ENCODE assay signal across 18 mouse cellular contexts in genomic region chr6:70725639-70726038, GRCm38 (mm10).
A peak's percentile ranks its signal among the peaks of the same experiment; 100 is the strongest.
DNase-seq lines count a peak whose midpoint lies in the region; ATAC-seq and TF ChIP-seq lines count a peak whose summit lies in the region.
"Had no signal": no experiment of that assay in that cellular context is flagged by ENCODE, and none has a peak within 500 bp of the region (broad histone marks: within the 10 kb centered on the region; RNA-seq: fewer than 3 reads in every experiment).

No protein-coding gene starts in this region.

- H3K79me2 ChIP-seq in MEL (ENCODE audit: control insufficient read depth, insufficient read depth, low read length, poor library complexity), result no peaks in the 10 kb centered on the region

- TF ChIP-seq EP300 in MEL (IDR thresholded peaks at IDR 0.05; ENCODE audit: low read depth in 1 of 2, low read length in 2 of 2), result peak in 1 of 2 experiments; percentile 27; a peak in 1 of 4 replicates

- no peak overlapping the region for H3K4me2 ChIP-seq in liver, embryonic 12.5 days
- no peak overlapping the region for H3K4me2 ChIP-seq in liver, embryonic 11.5 days
- H3K4me2 ChIP-seq in liver, embryonic 16.5 days (ENCODE audit: low read depth, low read length), result no peak overlapping the region
- H3K4me2 ChIP-seq: lung, embryonic 14.5 days; midbrain, embryonic 15.5 days; neural tube, embryonic 12.5 days had no signal

- no peak for ATAC-seq in liver, embryonic 12.5 days
- no peak for ATAC-seq in liver, embryonic 11.5 days (replicated peaks; ENCODE audit: low FRiP score)
- no peak for ATAC-seq in liver, embryonic 16.5 days (ENCODE audit: low read depth)
- ATAC-seq: midbrain, embryonic 15.5 days; Patski had no signal

- H3K9me3 ChIP-seq in liver, embryonic 12.5 days (replicated peaks), result no peaks in the 10 kb centered on the region
- no peaks in the 10 kb centered on the region for H3K9me3 ChIP-seq in liver, embryonic 11.5 days (ENCODE audit: control insufficient read depth, low read length)
- no peaks in the 10 kb centered on the region for H3K9me3 ChIP-seq in MEL (replicated peaks; ENCODE audit: insufficient read depth, low read length)
- no peaks in the 10 kb centered on the region for H3K9me3 ChIP-seq in liver, embryonic 16.5 days (replicated peaks; ENCODE audit: control insufficient read depth, low read length)
- H3K9me3 ChIP-seq: embryonic facial prominence, embryonic 10.5 days; midbrain, embryonic 15.5 days; neural tube, embryonic 12.5 days had no signal

- TF ChIP-seq CTCF in MEL (IDR thresholded peaks at IDR 0.05 in 2 of 3, conservative IDR thresholded peaks at IDR 0.05 in 1 of 3; ENCODE audit: control insufficient read depth in 1 of 3, insufficient read depth in 1 of 3, low read depth in 2 of 3, low read length in 3 of 3, poor library complexity in 1 of 3, severe bottlenecking in 1 of 3), result no peak

- no peak overlapping the region for H3K9ac ChIP-seq in liver, embryonic 12.5 days
- H3K9ac ChIP-seq in liver, embryonic 11.5 days (ENCODE audit: low read depth, low read length), result no peak overlapping the region
- no peak overlapping the region for H3K9ac ChIP-seq in MEL (ENCODE audit: control insufficient read depth, low read depth, low read length, poor library complexity, severe bottlenecking)
- H3K9ac ChIP-seq in liver, embryonic 16.5 days (ENCODE audit: low read depth, low read length), result no peak overlapping the region
- H3K9ac ChIP-seq: lung, embryonic 14.5 days; midbrain, embryonic 15.5 days; neural tube, embryonic 12.5 days had no signal

- intact Hi-C loops in heart, postnatal 36 days (cut with DNase I), result no loop called here

- TF ChIP-seq RAD21 in MEL (IDR thresholded peaks at IDR 0.05; ENCODE audit: low read depth, low read length), result no peak

- peaks cover 50% of the 10 kb centered on the region for H3K4me1 ChIP-seq in liver, embryonic 12.5 days
- H3K4me1 ChIP-seq in liver, embryonic 11.5 days (replicated peaks; ENCODE audit: control insufficient read depth, insufficient read depth, low read length), result peaks cover 11% of the 10 kb centered on the region
- H3K4me1 ChIP-seq in MEL (ENCODE audit: control insufficient read depth in 1 of 2, insufficient read depth in 2 of 2, low read length in 2 of 2), result peaks cover 36 to 39% of the 10 kb centered on the region in 2 experiments
- peaks cover 38% of the 10 kb centered on the region for H3K4me1 ChIP-seq in liver, embryonic 16.5 days (ENCODE audit: control insufficient read depth, low read depth, low read length)
- H3K4me1 ChIP-seq: embryonic facial prominence, embryonic 10.5 days; midbrain, embryonic 15.5 days; neural tube, embryonic 12.5 days had no signal

- 50% methylated on average over 2 of the region's 2 CpGs for WGBS in liver, embryonic 12.5 days (ENCODE audit: insufficient replicate concordance)
- 63% methylated on average over 2 of the region's 2 CpGs for WGBS in liver, embryonic 11.5 days
- WGBS in liver, embryonic 16.5 days (ENCODE audit: insufficient replicate concordance), result 45% methylated on average over 2 of the region's 2 CpGs

- TF ChIP-seq POLR2A in MEL (IDR thresholded peaks at IDR 0.05; ENCODE audit: control insufficient read depth in 1 of 2, insufficient read depth in 1 of 2, low read depth in 1 of 2, low read length in 2 of 2, poor library complexity in 1 of 2), result no peak

- H3K27me3 ChIP-seq in liver, embryonic 12.5 days (replicated peaks), result no peaks in the 10 kb centered on the region; the same call in 1 of the 2 replicates
- no peaks in the 10 kb centered on the region for H3K27me3 ChIP-seq in liver, embryonic 11.5 days (replicated peaks; ENCODE audit: control insufficient read depth, insufficient read depth, low read length)
- H3K27me3 ChIP-seq in MEL (ENCODE audit: control insufficient read depth in 1 of 2, insufficient read depth in 2 of 2, low read length in 2 of 2), result no peaks in the 10 kb centered on the region
- no peaks in the 10 kb centered on the region for H3K27me3 ChIP-seq in liver, embryonic 16.5 days (ENCODE audit: control insufficient read depth, insufficient read depth, low read depth, low read length)
- H3K27me3 ChIP-seq: midbrain, embryonic 15.5 days; neural tube, embryonic 12.5 days had no signal

- H3K27ac ChIP-seq in liver, embryonic 12.5 days, result peak overlapping the region; percentile 94
- H3K27ac ChIP-seq in liver, embryonic 11.5 days (ENCODE audit: low read depth, low read length), result no peak overlapping the region
- peak overlapping the region; percentile 19; the same call in 1 of the 2 replicates for H3K27ac ChIP-seq in MEL (ENCODE audit: control insufficient read depth, low read depth, low read length)
- H3K27ac ChIP-seq in liver, embryonic 16.5 days (ENCODE audit: low read length), result peak overlapping the region; percentile 59
- H3K27ac ChIP-seq: embryonic facial prominence, embryonic 10.5 days; kidney, postnatal 0 days; midbrain, embryonic 15.5 days; neural tube, embryonic 12.5 days had no signal

- H3K4me3 ChIP-seq in liver, embryonic 12.5 days, result no peak overlapping the region
- no peak overlapping the region for H3K4me3 ChIP-seq in liver, embryonic 11.5 days (ENCODE audit: low read depth, low read length)
- H3K4me3 ChIP-seq in MEL (ENCODE audit: control insufficient read depth in 1 of 2, insufficient read depth in 1 of 2, low read depth in 2 of 2, low read length in 2 of 2), result no peak overlapping the region
- H3K4me3 ChIP-seq in liver, embryonic 16.5 days (ENCODE audit: low read depth, low read length), result no peak overlapping the region
- H3K4me3 ChIP-seq: embryonic facial prominence, embryonic 10.5 days; midbrain, embryonic 15.5 days; neural tube, embryonic 12.5 days had no signal

- H3K36me3 ChIP-seq in liver, embryonic 12.5 days, result no peaks in the 10 kb centered on the region
- H3K36me3 ChIP-seq in liver, embryonic 11.5 days (ENCODE audit: control insufficient read depth, insufficient read depth, low read length), result no peaks in the 10 kb centered on the region
- H3K36me3 ChIP-seq in MEL (ENCODE audit: control insufficient read depth in 1 of 2, insufficient read depth in 2 of 2, low read length in 2 of 2), result peaks cover 0 to 48% of the 10 kb centered on the region in 2 experiments; a peak in 2 of 4 replicates
- H3K36me3 ChIP-seq in liver, embryonic 16.5 days (ENCODE audit: control insufficient read depth, insufficient read depth), result no peaks in the 10 kb centered on the region
- H3K36me3 ChIP-seq: embryonic facial prominence, embryonic 10.5 days; midbrain, embryonic 15.5 days; neural tube, embryonic 12.5 days had no signal

- DNase-seq in liver, embryonic 11.5 days (ENCODE audit: low spot score), result no peak
- DNase-seq in MEL (ENCODE audit: low read depth, low spot score), result no peak
- DNase-seq in cerebellum, adult 9-10 months, result peak; percentile 63
- DNase-seq in heart, postnatal 36 days, result no peak
- DNase-seq in urinary bladder, postnatal 25 days (ENCODE audit: low spot score), result no peak
- DNase-seq in yolk sac, embryonic 10.5 days (ENCODE audit: low spot score), result no peak
- DNase-seq: adrenal gland, adult 2 months; heart, adult 18-20 months; heart, postnatal 14 days; lung, embryonic 14.5 days; thymus, adult 18-20 months had no signal

TF ChIP-seq in MEL, 35 proteins besides CTCF, POLR2A, EP300 and RAD21:
- TF ChIP-seq TCF12 (IDR thresholded peaks at IDR 0.05; ENCODE audit: low read depth, low read length) (no peak), USF1 (IDR thresholded peaks at IDR 0.05; ENCODE audit: low read depth, low read length) (no peak), GABPA (IDR thresholded peaks at IDR 0.05; ENCODE audit: low read depth, low read length) (no peak), KAT2A (conservative IDR thresholded peaks at IDR 0.05; ENCODE audit: low read depth, low read length) (no peak), ZKSCAN1 (IDR thresholded peaks at IDR 0.05; ENCODE audit: low read depth, low read length) (no peak), MYB (IDR thresholded peaks at IDR 0.05; ENCODE audit: low read depth, low read length) (no peak), ZC3H11A (IDR thresholded peaks at IDR 0.05; ENCODE audit: low read depth, low read length) (no peak), ETS1 (IDR thresholded peaks at IDR 0.05; ENCODE audit: low read depth, low read length) (no peak), POLR2AphosphoS5 (IDR thresholded peaks at IDR 0.05; ENCODE audit: borderline replicate concordance, low read depth, low read length) (no peak), USF2 (IDR thresholded peaks at IDR 0.05; ENCODE audit: borderline replicate concordance in 1 of 2, insufficient read depth in 1 of 2, low read depth in 1 of 2, low read length in 2 of 2) (no peak), MAFK (IDR thresholded peaks at IDR 0.05; ENCODE audit: borderline replicate concordance, low read depth, low read length) (no peak)
